Mouse (Mus musculus): Measurements from ENCODE around the gene Atp2a1.
A peak's percentile ranks its signal among the peaks of the same experiment; 100 is the strongest.
"Not testable (repeated sequence)": the region's sequence is repeated elsewhere in the genome, so short reads cannot be mapped to it uniquely, and the experiment has no call there.

Gene Atp2a1

GRCm38 (mm10) chr7:126411061-126411460 lies 51.8 kb downstream of the Atp2a1 start:
- DNase-seq (ENCODE audit: low spot score), result no peak

DNA sequence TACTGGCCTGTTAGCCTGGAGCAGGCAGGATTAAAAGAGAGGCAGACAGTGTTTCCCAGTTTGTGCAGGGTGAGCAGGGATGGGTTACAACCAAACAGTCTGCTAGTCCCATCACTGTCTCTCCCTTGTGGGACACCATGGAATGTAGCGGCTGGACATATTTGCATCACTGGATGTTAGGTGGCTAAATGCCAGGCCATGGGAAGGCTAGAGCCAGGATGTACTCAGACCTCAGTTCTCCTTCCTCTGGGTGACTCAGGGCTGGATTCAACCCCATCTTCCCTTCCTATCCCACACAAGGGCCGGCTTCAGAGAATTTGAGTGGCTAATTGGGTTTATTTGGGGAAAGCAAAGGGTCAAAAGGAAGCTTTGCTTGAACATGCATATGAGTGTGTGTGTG lies 54.2 kb downstream of the Atp2a1 start:
- no peak for DNase-seq (ENCODE audit: low spot score)

GRCm38 (mm10) chr7:126402518-126402917 lies 60.4 kb downstream of the Atp2a1 start:
- DNase-seq (ENCODE audit: low spot score), result not testable (repeated sequence)

- peak; percentile 80 for DNase-seq (ENCODE audit: low spot score)
These were observed 63.4 kb downstream of the Atp2a1 start for GRCm38 (mm10) chr7:126399548-126399947.

DNA sequence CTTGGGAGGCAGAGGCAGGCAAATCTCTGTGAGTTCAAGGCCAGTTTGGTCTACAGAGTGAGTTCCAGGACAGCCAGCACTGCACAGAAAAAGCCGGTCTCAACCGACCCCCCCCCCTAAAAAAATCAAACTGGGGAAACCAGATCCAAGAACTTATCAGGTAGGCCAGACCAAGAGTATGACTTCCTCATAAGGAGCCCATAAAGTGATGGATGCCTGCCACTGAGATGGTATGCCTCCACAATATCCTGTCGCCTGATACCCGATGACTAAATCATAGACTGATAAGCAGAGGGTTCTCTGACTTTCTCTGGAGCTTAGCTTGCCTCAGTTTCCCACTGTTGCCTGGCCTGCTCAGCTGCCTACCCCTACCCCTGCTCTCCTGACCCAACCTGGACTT lies 65.1 kb downstream of the Atp2a1 start:
- DNase-seq (ENCODE audit: low spot score), result no peak

GRCm38 (mm10) chr7:126397221-126397620 lies 65.7 kb downstream of the Atp2a1 start:
- no peak for DNase-seq (ENCODE audit: low spot score)

DNA sequence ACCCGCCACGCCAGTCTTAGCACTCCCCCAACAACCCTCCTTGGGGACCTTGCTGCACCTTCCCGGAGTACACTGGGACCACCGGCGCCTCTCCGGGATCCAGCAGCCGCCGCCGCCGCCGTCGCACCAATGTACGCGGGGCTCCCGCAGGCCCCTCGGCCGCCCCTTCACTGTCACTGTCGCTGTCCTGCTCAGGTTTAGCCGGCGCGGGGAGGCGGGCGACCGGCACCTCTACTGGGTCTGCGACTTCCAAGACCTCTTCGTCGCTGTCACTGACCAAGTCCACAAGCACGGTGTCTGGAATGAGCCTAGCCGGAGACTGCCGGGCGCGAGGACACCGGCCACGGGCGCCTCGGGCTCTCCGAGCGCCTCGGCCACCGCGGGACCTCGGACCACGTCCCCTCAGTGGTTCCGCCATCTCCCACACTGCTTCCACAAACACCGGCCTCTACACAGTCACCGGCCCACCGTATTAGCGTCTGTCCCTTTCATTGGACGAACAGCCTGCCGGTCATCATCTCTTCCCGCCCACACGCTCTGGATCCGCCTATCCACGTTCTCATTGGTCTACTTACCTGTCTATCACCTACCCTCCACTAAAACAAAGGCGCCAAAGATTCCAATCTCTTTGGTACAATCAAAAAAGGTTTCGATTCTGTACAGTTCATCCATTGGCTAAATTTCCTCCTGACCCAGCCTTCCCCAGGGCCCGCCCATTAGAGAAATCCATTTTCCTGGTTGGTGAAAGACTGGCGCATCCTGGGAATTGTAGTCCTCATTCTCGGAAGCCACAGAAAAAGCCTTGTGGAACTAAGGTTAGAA lies 66.4 kb downstream of the Atp2a1 start, which contains the start of gene Nfatc2ip:
Gene Nfatc2ip, minus strand, starts transcription at position 440 of the 822 bp plus-strand sequence.
- peak; percentile 99 for DNase-seq (ENCODE audit: low spot score)
